Mouse (Mus musculus) CH12.LX (cell line): ENCODE measurements around the gene Pgm2l1. TPM values are rescaled to one million over a fixed set of nuclear protein-coding genes. Genes with fewer than 3 reads are reported as not detected.

Experiments used
- DNase-seq: peaks from one replicate; pipeline ENCODE4 v3.0.0-alpha.2; 2013; ENCODE audit errors: extremely low read depth
- H3K27ac ChIP-seq: 2 replicates; pipeline ENCODE4 v1.5.1; 2012; ENCODE audit warnings: low read depth, mild to moderate bottlenecking, control low read depth, moderate library complexity; ENCODE audit not compliant: insufficient read depth
- H3K27me3 ChIP-seq: replicated peaks from 2 replicates; pipeline ENCODE3; 2012; ENCODE audit warnings: inconsistent platforms
- H3K36me3 ChIP-seq, 2 experiments: replicated peaks in 1 of 2; 2 replicates each; pipeline versions ENCODE3 to v1.6.1; 2012; ENCODE audit warnings: inconsistent platforms in 1 of 2, low read length in 1 of 2, mild to moderate bottlenecking in 1 of 2, mixed read lengths in 1 of 2, moderate library complexity in 1 of 2; ENCODE audit not compliant: control insufficient read depth in 1 of 2, insufficient read depth in 1 of 2
- H3K4me1 ChIP-seq, 2 experiments: 2 replicates each; pipeline ENCODE4 v1.6.1; 2012; ENCODE audit warnings: inconsistent platforms in 1 of 2, moderate library complexity in 1 of 2; ENCODE audit not compliant: insufficient read depth in 2 of 2, control insufficient read depth in 1 of 2
- H3K4me2 ChIP-seq: 2 replicates; pipeline ENCODE4 v1.6.1; 2012; ENCODE audit warnings: low read depth, mild to moderate bottlenecking, control low read depth; ENCODE audit not compliant: poor library complexity, insufficient read depth, severe bottlenecking
- H3K4me3 ChIP-seq, 3 experiments: fragments of 150-350 bp in 1 of 3; sonication (generic) in 1 of 3; replicated peaks in 1 of 3; 2 replicates each; pipeline versions ENCODE3 to v1.5.1; 2011 to 2012; ENCODE audit warnings: low read depth in 2 of 3, low read length in 2 of 3, mild to moderate bottlenecking in 2 of 3, moderate library complexity in 2 of 3, control low read depth in 1 of 3, improper control_type of control experiment in 1 of 3, inconsistent platforms in 1 of 3, mixed read lengths in 1 of 3; ENCODE audit not compliant: poor library complexity in 1 of 3
- H3K79me2 ChIP-seq: replicated peaks from 2 replicates; pipeline ENCODE4 v1.6.1; 2012; ENCODE audit warnings: mild to moderate bottlenecking, moderate library complexity; ENCODE audit not compliant: control insufficient read depth, poor library complexity, insufficient read depth, severe bottlenecking; ENCODE audit errors: extremely low read depth
- H3K9ac ChIP-seq: 2 replicates; pipeline ENCODE4 v1.6.1; 2012; ENCODE audit warnings: low read depth, mild to moderate bottlenecking, control low read depth, moderate library complexity; ENCODE audit not compliant: insufficient read depth
- H3K9me3 ChIP-seq: replicated peaks from 2 replicates; pipeline ENCODE3; 2012; ENCODE audit warnings: low read length, inconsistent platforms, mixed read lengths
- CHD1 ChIP-seq: IDR thresholded peaks from 2 replicates; pipeline ENCODE4 v1.6.1; 2012; ENCODE audit warnings: low read depth, low read length, improper control_type of control experiment, inconsistent platforms
- CHD2 ChIP-seq: IDR thresholded peaks from 2 replicates; pipeline ENCODE4 v1.6.1; 2011; ENCODE audit warnings: low read length, improper control_type of control experiment
- CTCF ChIP-seq, 2 experiments: IDR thresholded peaks in 1 of 2; conservative IDR thresholded peaks in 1 of 2; 2 replicates each; pipeline ENCODE4 v1.5.1; 2011 to 2012; ENCODE audit warnings: low read depth in 2 of 2, low read length in 2 of 2, improper control_type of control experiment in 1 of 2, inconsistent platforms in 1 of 2, mild to moderate bottlenecking in 1 of 2, moderate library complexity in 1 of 2
- E2F4 ChIP-seq: IDR thresholded peaks from 2 replicates; pipeline ENCODE4 v1.6.1; 2011; ENCODE audit warnings: low read depth, low read length, improper control_type of control experiment; ENCODE audit not compliant: insufficient replicate concordance
- IRF4 ChIP-seq: IDR thresholded peaks from 2 replicates; pipeline ENCODE4 v1.6.1; 2014; ENCODE audit warnings: low read depth, mild to moderate bottlenecking, inconsistent platforms, low read length, improper control_type of control experiment
- JUN ChIP-seq: IDR thresholded peaks from 2 replicates; pipeline ENCODE4 v1.6.1; 2011; ENCODE audit warnings: low read depth, mild to moderate bottlenecking, low read length, improper control_type of control experiment, moderate library complexity; ENCODE audit not compliant: insufficient read depth
- JUND ChIP-seq: conservative IDR thresholded peaks from 2 replicates; pipeline ENCODE4 v1.6.1; 2011; ENCODE audit warnings: low read depth, low read length, improper control_type of control experiment
- MAX ChIP-seq: IDR thresholded peaks from 2 replicates; pipeline ENCODE4 v1.6.1; 2011; ENCODE audit warnings: low read length, improper control_type of control experiment
- MAZ ChIP-seq: IDR thresholded peaks from 2 replicates; pipeline ENCODE4 v1.6.1; 2012; ENCODE audit warnings: low read depth, mild to moderate bottlenecking, inconsistent platforms, low read length, improper control_type of control experiment, moderate library complexity
- NRF1 ChIP-seq: IDR thresholded peaks from 2 replicates; pipeline ENCODE4 v1.6.1; 2014; ENCODE audit warnings: low read depth, mild to moderate bottlenecking, inconsistent platforms, low read length, improper control_type of control experiment, moderate library complexity
- POLR2A ChIP-seq: IDR thresholded peaks from 2 replicates; pipeline ENCODE4 v1.6.1; 2011; ENCODE audit warnings: low read depth, mild to moderate bottlenecking, improper control_type of control experiment, low read length
- RAD21 ChIP-seq: IDR thresholded peaks from 2 replicates; pipeline ENCODE4 v1.6.1; 2011; ENCODE audit warnings: low read depth, mild to moderate bottlenecking, low read length, improper control_type of control experiment, moderate library complexity
- RCOR1 ChIP-seq: conservative IDR thresholded peaks from 2 replicates; pipeline ENCODE4 v1.6.1; 2012; ENCODE audit warnings: low read depth, mild to moderate bottlenecking, inconsistent platforms, low read length, improper control_type of control experiment
- SIN3A ChIP-seq: IDR thresholded peaks from 2 replicates; pipeline ENCODE4 v1.6.1; 2012; ENCODE audit warnings: low read length, improper control_type of control experiment, inconsistent platforms
- TCF12 ChIP-seq: IDR thresholded peaks from 2 replicates; pipeline ENCODE4 v1.6.1; 2014; ENCODE audit warnings: low read depth, mild to moderate bottlenecking, inconsistent platforms, low read length, improper control_type of control experiment
- USF1 ChIP-seq: IDR thresholded peaks from 2 replicates; pipeline ENCODE4 v1.6.1; 2014; ENCODE audit warnings: low read depth, mild to moderate bottlenecking, inconsistent platforms, low read length, improper control_type of control experiment
- ZC3H11A ChIP-seq: IDR thresholded peaks from 2 replicates; pipeline ENCODE4 v1.6.1; 2012; ENCODE audit warnings: low read depth, mild to moderate bottlenecking, inconsistent platforms, low read length, improper control_type of control experiment
- ZMIZ1 ChIP-seq: IDR thresholded peaks from 2 replicates; pipeline ENCODE4 v1.6.1; 2012; ENCODE audit warnings: low read depth, mild to moderate bottlenecking, inconsistent platforms, low read length, improper control_type of control experiment
- dilution Hi-C: fragments of 300-500 bp; cut with MboI; formaldehyde crosslinking; loops from 2 replicates; pipeline ENCODE4 v1.14.3; 2020; ENCODE audit warnings: low sequenced_read_pairs; ENCODE audit not compliant: extremely low pct_unique_long_range_greater_than_20kb, extremely low pct_ligation_motif_present
- in situ Hi-C: fragments of 300-500 bp; cut with MboI; formaldehyde crosslinking; loops from 3 replicates; pipeline ENCODE4 v1.14.3; 2019; ENCODE audit warnings: low sequenced_read_pairs, low pct_ligation_motif_present, low pct_unique_long_range_greater_than_20kb, mixed read lengths
- polyA plus RNA-seq: library from polyadenylated mRNA; unstranded; fragments of >175 nt; gene quantifications from 2 replicates; pipeline ENCODE4 v1.2.1, GENCODE M21; 2012; ENCODE audit warnings: low read depth; ENCODE audit not compliant: insufficient read length
- total RNA-seq, 2 experiments: library from RNA; depleted of rRNA; stranded (reverse); fragments of 300-350 nt in 1 of 2; fragments of >200 nt in 1 of 2; gene quantifications; 2 replicates each; pipeline ENCODE4 v1.2.3; 2012 to 2014

The Pgm2l1 gene
- total and polyA plus RNA-seq, 3 experiments, result 1.2 to 4.1 (median 3.4) TPM

DNA sequence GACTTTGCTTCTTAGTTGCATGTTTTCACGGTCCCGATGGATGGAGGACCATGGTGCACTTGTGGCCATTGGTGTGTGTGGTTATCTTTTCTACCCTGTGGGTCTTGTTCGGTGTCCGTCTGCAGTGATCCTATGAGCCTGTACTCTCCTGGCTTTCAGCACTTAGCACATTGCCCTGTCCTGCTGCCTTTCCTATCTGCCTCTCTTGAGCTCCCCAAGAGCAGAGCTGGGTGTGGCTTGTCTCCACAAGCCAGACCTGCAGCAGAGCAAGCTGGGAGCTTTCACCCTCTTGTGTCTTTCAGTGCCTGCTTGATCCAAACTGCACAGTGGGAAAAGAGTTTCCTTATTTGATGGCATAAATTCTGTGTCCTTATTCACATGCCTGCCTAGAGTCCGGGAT lies 90.3 kb downstream of the Pgm2l1 start:
- in situ Hi-C loops (loop anchor here (5.0 kb wide), 1 partner anchor 35 kb away; no protein-coding TSS in a partner anchor), dilution Hi-C loops (no loop called here)
- Histone ChIP-seq H3K4me2 (no peak overlapping the region), H3K9ac (no peak overlapping the region), H3K9me3 (no peaks in the 10 kb centered on the region), H3K4me1 (no peaks in the 10 kb centered on the region), H3K27me3 (no peaks in the 10 kb centered on the region), H3K79me2 (no peaks in the 10 kb centered on the region), H3K27ac (no peak overlapping the region), H3K36me3 (no peaks in the 10 kb centered on the region), H3K4me3 (no peak overlapping the region)
- TF ChIP-seq E2F4, result no peak
- no peak for TF ChIP-seq SIN3A
- no peak for TF ChIP-seq MAX
- no peak for TF ChIP-seq RAD21
- TF ChIP-seq NRF1, result no peak
- no peak for TF ChIP-seq TCF12
- no peak for TF ChIP-seq CHD2
- no peak for TF ChIP-seq CHD1
- no peak for TF ChIP-seq ZC3H11A
- no peak for TF ChIP-seq JUND
- no peak for TF ChIP-seq ZMIZ1
- no peak for TF ChIP-seq MAZ
- TF ChIP-seq IRF4, result no peak
- TF ChIP-seq POLR2A, result no peak
- TF ChIP-seq JUN, result no peak
- no peak for TF ChIP-seq CTCF (conservative IDR thresholded peaks at IDR 0.05 in 1 of 2, IDR thresholded peaks at IDR 0.05 in 1 of 2; ENCODE audit: low read depth in 2 of 2, low read length in 2 of 2)
- no peak for DNase-seq

DNA sequence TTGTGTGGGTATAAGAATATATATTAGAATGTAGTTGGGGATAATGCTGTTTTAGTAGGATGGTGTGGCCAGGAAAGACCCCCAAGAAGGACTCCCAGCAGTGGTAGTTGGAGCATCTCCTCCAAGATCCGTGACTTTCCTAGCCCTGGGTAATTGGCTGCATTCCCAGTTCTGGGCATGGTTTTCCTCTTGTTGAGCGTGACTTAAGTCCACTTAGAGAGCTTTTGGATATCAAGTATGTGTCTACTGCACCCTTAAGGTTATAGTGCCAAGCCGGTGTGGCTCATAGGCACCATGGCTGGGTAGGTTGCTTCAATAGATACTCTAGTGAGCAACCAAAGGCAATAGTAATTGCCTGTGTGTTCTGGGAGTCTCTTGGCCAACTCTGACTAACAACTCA lies 96.5 kb downstream of the Pgm2l1 start:
- H3K4me2 ChIP-seq, result no peak overlapping the region
- DNase-seq, result no peak
- no peaks in the 10 kb centered on the region for H3K9me3 ChIP-seq
- no peaks in the 10 kb centered on the region for H3K27me3 ChIP-seq
- in situ Hi-C loops (no loop called here), dilution Hi-C loops (no loop called here)
- TF ChIP-seq RCOR1 (no peak), POLR2A (no peak), USF1 (no peak), CHD1 (no peak)
- peaks cover 12 to 37% of the 10 kb centered on the region in 2 experiments for H3K36me3 ChIP-seq
- no peaks in the 10 kb centered on the region for H3K79me2 ChIP-seq
- peaks cover 0 to 9% of the 10 kb centered on the region in 2 experiments; a peak in 2 of 4 replicates for H3K4me1 ChIP-seq
- H3K4me3 ChIP-seq, result no peak overlapping the region
- H3K27ac ChIP-seq, result no peak overlapping the region
- H3K9ac ChIP-seq, result no peak overlapping the region
